Mouse (Mus musculus): ENCODE data around the gene Acot3. TPM values are rescaled to one million over a fixed set of nuclear protein-coding genes. Genes with fewer than 3 reads are reported as not detected.
A peak's percentile ranks its signal among the peaks of the same experiment; 100 is the strongest.
"Not testable (repeated sequence)": the region's sequence is repeated elsewhere in the genome, so short reads cannot be mapped to it uniquely, and the experiment has no call there.

The Acot3 gene
- total and polyA plus RNA-seq, 2 experiments from 2014 or later, result 0.98 to 3.1 TPM

GRCm38 (mm10) chr12:84100604-84101492 is 48.9 kb downstream of the Acot3 start, which contains the start of gene Acot6:
Gene Acot6 (plus strand): TSS chr12:84100654.
- Histone ChIP-seq H3K4me3 (ENCODE audit: low read depth, low read length) (peak within 1 kb of the TSS; percentile 41), H3K27ac (ENCODE audit: low read depth, low read length) (peak within 1 kb of the TSS; percentile 57; the same call in 1 of the 2 replicates), H3K9ac (peak within 1 kb of the TSS; percentile 71), H3K4me2 (ENCODE audit: low read depth) (peak within 1 kb of the TSS; percentile 54)
- H3K9me3 ChIP-seq (ENCODE audit: low read length); H3K4me1 ChIP-seq (ENCODE audit: insufficient read depth); H3K27me3 ChIP-seq (ENCODE audit: insufficient read depth, low read length); H3K36me3 ChIP-seq (ENCODE audit: insufficient read depth): not testable (repeated sequence)
- under 1% methylated on average over 69 of the region's 80 CpGs for WGBS
- peak; percentile 68 for DNase-seq
- TF ChIP-seq CTCF (IDR thresholded peaks at IDR 0.05; ENCODE audit: low read depth), result peak; percentile 39
- peak; percentile 88 for ATAC-seq

GRCm38 (mm10) chr12:84101493-84101845 is 49.5 kb downstream of the Acot3 start:
- Histone ChIP-seq H3K27ac (ENCODE audit: low read depth, low read length) (no peak overlapping the region), H3K36me3 (ENCODE audit: insufficient read depth) (no peaks in the 10 kb centered on the region), H3K4me3 (ENCODE audit: low read depth, low read length) (peak overlapping the region; percentile 41), H3K9ac (no peak overlapping the region), H3K9me3 (ENCODE audit: low read length) (no peaks in the 10 kb centered on the region), H3K27me3 (ENCODE audit: insufficient read depth, low read length) (no peaks in the 10 kb centered on the region), H3K4me2 (ENCODE audit: low read depth) (peak overlapping the region; percentile 54), H3K4me1 (ENCODE audit: insufficient read depth) (no peaks in the 10 kb centered on the region)
- 45% methylated on average over 2 of the region's 2 CpGs for WGBS
- no peak for DNase-seq
- ATAC-seq, result peak; percentile 25; the same call in 1 of the 2 replicates
- no peak for TF ChIP-seq CTCF (IDR thresholded peaks at IDR 0.05; ENCODE audit: low read depth)

DNA sequence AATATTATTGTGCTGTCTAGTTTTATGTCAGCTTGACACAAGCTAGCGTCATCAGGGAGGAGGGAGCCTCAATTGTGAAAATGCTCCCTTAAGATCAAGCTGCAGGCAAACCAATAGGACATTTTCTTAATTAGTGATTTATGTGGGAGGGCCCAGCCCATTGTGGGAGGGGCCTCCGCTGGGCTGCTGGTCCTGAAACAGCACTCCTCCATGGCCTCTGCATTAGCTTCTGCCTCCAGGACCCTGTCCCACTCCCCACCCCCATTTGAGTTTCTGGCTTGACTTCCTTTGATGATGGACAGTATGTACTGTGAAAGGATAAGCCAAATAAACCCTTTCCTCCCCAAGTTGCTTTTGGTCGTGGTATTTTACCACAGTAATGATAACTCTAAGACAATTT is 55.1 kb downstream of the Acot3 start:
- no peak for TF ChIP-seq CTCF (IDR thresholded peaks at IDR 0.05; ENCODE audit: low read depth)
- Histone ChIP-seq H3K4me1 (ENCODE audit: insufficient read depth) (no peaks in the 10 kb centered on the region), H3K9ac (no peak overlapping the region), H3K27ac (ENCODE audit: low read depth, low read length) (no peak overlapping the region), H3K4me2 (ENCODE audit: low read depth) (no peak overlapping the region), H3K27me3 (ENCODE audit: insufficient read depth, low read length) (no peaks in the 10 kb centered on the region), H3K4me3 (ENCODE audit: low read depth, low read length) (no peak overlapping the region), H3K36me3 (ENCODE audit: insufficient read depth) (no peaks in the 10 kb centered on the region), H3K9me3 (ENCODE audit: low read length) (no peaks in the 10 kb centered on the region)
- DNase-seq (no peak), ATAC-seq (no peak)
- 82% methylated on average over 3 of the region's 3 CpGs for WGBS

GRCm38 (mm10) chr12:84107692-84108091 is 55.7 kb downstream of the Acot3 start:
- Histone ChIP-seq H3K27me3 (ENCODE audit: insufficient read depth, low read length) (no peaks in the 10 kb centered on the region), H3K4me3 (ENCODE audit: low read depth, low read length) (no peak overlapping the region), H3K36me3 (ENCODE audit: insufficient read depth) (no peaks in the 10 kb centered on the region), H3K4me1 (ENCODE audit: insufficient read depth) (no peaks in the 10 kb centered on the region), H3K9me3 (ENCODE audit: low read length) (no peaks in the 10 kb centered on the region), H3K27ac (ENCODE audit: low read depth, low read length) (no peak overlapping the region), H3K9ac (no peak overlapping the region), H3K4me2 (ENCODE audit: low read depth) (no peak overlapping the region)
- DNase-seq, result no peak
- no peak for ATAC-seq
- 71% methylated on average over 1 of the region's 1 CpGs for WGBS
- TF ChIP-seq CTCF (IDR thresholded peaks at IDR 0.05; ENCODE audit: low read depth), result no peak

GRCm38 (mm10) chr12:84109924-84110323 is 58.0 kb downstream of the Acot3 start:
- WGBS, result 80% methylated on average over 1 of the region's 1 CpGs
- TF ChIP-seq CTCF (IDR thresholded peaks at IDR 0.05; ENCODE audit: low read depth), result no peak
- Histone ChIP-seq H3K4me3 (ENCODE audit: low read depth, low read length) (no peak overlapping the region), H3K4me2 (ENCODE audit: low read depth) (no peak overlapping the region), H3K36me3 (ENCODE audit: insufficient read depth) (no peaks in the 10 kb centered on the region), H3K9me3 (ENCODE audit: low read length) (no peaks in the 10 kb centered on the region), H3K4me1 (ENCODE audit: insufficient read depth) (peaks cover 2% of the 10 kb centered on the region; the same call in 1 of the 2 replicates), H3K9ac (no peak overlapping the region), H3K27ac (ENCODE audit: low read depth, low read length) (no peak overlapping the region), H3K27me3 (ENCODE audit: insufficient read depth, low read length) (no peaks in the 10 kb centered on the region)
- no peak for ATAC-seq
- no peak for DNase-seq

Other genes with a start within 250 kb of the Acot3 start
- 8.6 and 12.4 TPM in 2 replicates for gene Numb, start 130.2 kb upstream of the Acot3 start, total RNA-seq (2014; rRNA removed)
- 7.0 and 9.0 TPM in 2 replicates for gene Numb, start 130.2 kb upstream of the Acot3 start, polyA plus RNA-seq (2015; fragmentation: Nextera tagmentation; extraction: Ambion mirVana)
- 22.3 and 25.2 TPM in 2 replicates for gene Riox1, start 101.5 kb upstream of the Acot3 start, total RNA-seq (2014; rRNA removed)
- gene Riox1, start 101.5 kb upstream of the Acot3 start, polyA plus RNA-seq (2015; fragmentation: Nextera tagmentation; extraction: Ambion mirVana), result 12.7 and 13.1 TPM in 2 replicates
- gene Heatr4, start 67.3 kb upstream of the Acot3 start, total RNA-seq (2014; rRNA removed), result 0.05 and 0.15 TPM in 2 replicates
- gene Heatr4, start 67.3 kb upstream of the Acot3 start, polyA plus RNA-seq (2015; fragmentation: Nextera tagmentation; extraction: Ambion mirVana), result 0.04 and 0.05 TPM in 2 replicates
- 14.8 and 17.5 TPM in 2 replicates for gene Acot2, start 64.3 kb upstream of the Acot3 start, total RNA-seq (2014; rRNA removed)
- 12.4 and 24.2 TPM in 2 replicates for gene Acot2, start 64.3 kb upstream of the Acot3 start, polyA plus RNA-seq (2015; fragmentation: Nextera tagmentation; extraction: Ambion mirVana)
- 79.2 and 87.1 TPM in 2 replicates for gene Acot1, start 42.7 kb upstream of the Acot3 start, total RNA-seq (2014; rRNA removed)
- 112 and 119 TPM in 2 replicates for gene Acot1, start 42.7 kb upstream of the Acot3 start, polyA plus RNA-seq (2015; fragmentation: Nextera tagmentation; extraction: Ambion mirVana)
- 0.31 and 0.86 TPM in 2 replicates for gene Acot4, start 13.8 kb upstream of the Acot3 start, total RNA-seq (2014; rRNA removed)
- gene Acot4, start 13.8 kb upstream of the Acot3 start, polyA plus RNA-seq (2015; fragmentation: Nextera tagmentation; extraction: Ambion mirVana), result 0.77 and 1.1 TPM in 2 replicates
- gene Gm49366, start 13.2 kb upstream of the Acot3 start, total RNA-seq (2014; rRNA removed), result not detected in 2 replicates
- gene Gm49366, start 13.2 kb upstream of the Acot3 start, polyA plus RNA-seq (2015; fragmentation: Nextera tagmentation; extraction: Ambion mirVana), result not detected in 2 replicates
- 1.5 and 2.3 TPM in 2 replicates for gene Acot5, start 17.2 kb downstream of the Acot3 start, total RNA-seq (2014; rRNA removed)
- gene Acot5, start 17.2 kb downstream of the Acot3 start, polyA plus RNA-seq (2015; fragmentation: Nextera tagmentation; extraction: Ambion mirVana), result 0.93 and 1.3 TPM in 2 replicates
- 4.0 and 5.1 TPM in 2 replicates for gene Acot6, start 48.5 kb downstream of the Acot3 start, total RNA-seq (2014; rRNA removed)
- 1.3 TPM in 2 replicates for gene Acot6, start 48.5 kb downstream of the Acot3 start, polyA plus RNA-seq (2015; fragmentation: Nextera tagmentation; extraction: Ambion mirVana)
- gene Dnal1, start 62.2 kb downstream of the Acot3 start, total RNA-seq (2014; rRNA removed), result 14.2 and 20.3 TPM in 2 replicates
- gene Dnal1, start 62.2 kb downstream of the Acot3 start, polyA plus RNA-seq (2015; fragmentation: Nextera tagmentation; extraction: Ambion mirVana), result 7.5 and 13.5 TPM in 2 replicates
- 13.9 and 14.2 TPM in 2 replicates for gene Pnma1, start 96.3 kb downstream of the Acot3 start, total RNA-seq (2014; rRNA removed)
- 9.3 and 12.0 TPM in 2 replicates for gene Pnma1, start 96.3 kb downstream of the Acot3 start, polyA plus RNA-seq (2015; fragmentation: Nextera tagmentation; extraction: Ambion mirVana)
- gene Elmsan1, start 166.7 kb downstream of the Acot3 start, total RNA-seq (2014; rRNA removed), result 7.0 and 7.9 TPM in 2 replicates
- gene Elmsan1, start 166.7 kb downstream of the Acot3 start, polyA plus RNA-seq (2015; fragmentation: Nextera tagmentation; extraction: Ambion mirVana), result 2.2 and 2.5 TPM in 2 replicates
- gene Ptgr2, start 233.1 kb downstream of the Acot3 start, total RNA-seq (2014; rRNA removed), result 14.5 and 18.7 TPM in 2 replicates
- 11.0 and 17.3 TPM in 2 replicates for gene Ptgr2, start 233.1 kb downstream of the Acot3 start, polyA plus RNA-seq (2015; fragmentation: Nextera tagmentation; extraction: Ambion mirVana)